Mouse (Mus musculus) activated CD4-positive, CD25-positive, alpha-beta regulatory T cell, adult 9 weeks (primary cell): Measurements from ENCODE around the gene G3bp1. TPM values are rescaled to one million over a fixed set of nuclear protein-coding genes. Genes with fewer than 3 reads are reported as not detected.

Experiments used
- polyA plus RNA-seq: library from polyadenylated mRNA; unstranded; fragments of 100-300 nt; shearing (Covaris generic); gene quantifications from one replicate; pipeline ENCODE4 v1.2.1, GENCODE M21; 2017

Gene G3bp1
- 165 TPM for polyA plus RNA-seq

DNA sequence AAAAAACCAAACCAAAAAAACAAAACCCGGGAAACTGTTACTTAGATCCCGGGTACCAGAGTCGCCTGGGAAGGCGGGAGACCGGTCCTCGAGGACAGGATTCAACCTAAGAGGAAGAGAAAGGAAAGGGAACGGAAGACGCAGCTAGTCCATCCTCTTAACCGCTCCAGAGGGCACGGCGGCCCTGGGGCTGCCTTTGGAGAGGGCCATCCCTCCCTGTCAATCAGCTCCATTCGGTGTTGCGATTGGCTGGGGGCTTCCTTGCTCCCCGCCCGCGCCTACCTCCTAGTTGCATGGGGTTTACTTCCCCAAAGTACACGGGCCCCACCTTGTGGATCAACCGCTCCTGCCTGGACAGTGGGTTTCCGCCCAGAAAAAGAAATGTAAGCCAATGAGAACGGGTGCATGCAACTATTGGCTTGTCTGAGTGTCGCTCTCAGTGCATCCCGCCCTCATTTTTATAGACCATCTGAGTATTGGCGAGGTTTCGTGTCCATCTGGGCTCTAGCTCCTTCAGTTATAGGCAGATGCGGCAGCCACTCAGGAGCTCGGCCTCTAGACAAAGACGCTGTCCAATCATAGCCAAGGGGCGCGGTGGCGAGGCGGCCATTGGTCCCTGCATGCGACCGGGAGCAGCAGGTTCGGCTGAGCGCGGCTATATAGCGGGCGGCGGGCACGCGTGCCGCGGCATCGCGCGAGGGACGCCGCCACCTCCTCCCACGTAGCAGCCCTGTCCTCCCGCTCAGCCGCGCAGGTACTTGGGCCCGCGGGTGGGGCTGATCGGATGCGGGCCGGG, at the start of gene G3bp1:
Gene G3bp1, plus strand, starts transcription at position 638 of the 796 bp plus-strand sequence.

DNA sequence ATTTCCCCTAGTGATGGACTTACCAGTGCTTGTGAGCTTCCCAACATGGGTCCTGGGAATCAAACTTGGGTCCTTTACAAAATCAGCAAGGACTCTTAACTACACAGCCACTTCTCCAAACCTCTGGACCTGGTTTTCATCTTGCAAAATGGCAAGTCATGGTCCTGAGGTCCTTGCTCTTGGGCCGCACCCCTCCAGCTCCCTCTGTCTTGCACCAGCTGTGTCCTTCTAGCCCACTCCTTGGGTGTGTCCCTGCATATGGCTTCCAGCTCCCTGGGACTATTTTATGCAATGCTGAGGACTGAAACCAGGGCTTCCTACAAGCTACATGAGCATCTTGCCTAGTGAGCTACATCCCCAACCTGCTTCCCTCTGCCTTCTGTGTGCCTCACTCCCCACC, 46.5 kb upstream of the G3bp1 start, which contains the start of gene Sparc:
Gene Sparc, minus strand, starts transcription at position 206 of the 400 bp plus-strand sequence.

DNA sequence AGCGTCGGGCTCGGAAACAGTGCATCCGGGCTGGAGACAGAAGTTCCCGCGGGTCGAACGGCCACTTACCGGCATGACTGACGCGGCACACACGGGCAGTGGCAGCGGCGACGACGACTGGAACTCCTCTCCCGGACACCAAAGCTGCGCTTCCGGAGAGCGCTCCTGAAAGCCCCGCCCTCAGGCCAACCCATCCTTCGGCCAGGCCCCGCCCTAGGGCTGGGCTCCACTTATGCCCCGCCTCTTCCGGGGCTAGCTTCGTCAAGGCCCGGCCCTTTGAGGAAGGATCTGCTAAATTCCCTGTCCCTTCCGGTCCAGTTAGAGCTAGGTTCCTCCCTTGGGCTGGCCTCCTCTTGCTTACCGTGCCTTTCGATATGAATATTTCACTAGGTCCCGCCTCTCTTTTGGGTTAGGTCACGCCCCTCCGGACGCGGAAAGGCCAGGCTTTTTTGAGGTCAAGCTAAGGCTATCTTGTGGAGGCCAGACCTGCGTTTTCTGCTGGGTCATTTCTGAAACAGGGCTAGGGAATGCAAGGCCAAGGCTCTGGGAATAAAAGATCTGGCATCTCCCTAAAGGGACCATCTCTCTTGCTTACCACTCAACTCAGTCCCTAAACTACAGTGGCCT, 8.4 kb upstream of the G3bp1 start, which contains the start of gene Atox1:
Gene Atox1, minus strand, starts transcription at position 221 of the 627 bp plus-strand sequence.

Other genes starting within 250 kb of the G3bp1 start
- not detected for gene Fat2, start 133.1 kb upstream of the G3bp1 start, polyA plus RNA-seq
- 0.57 TPM for gene Sparc, start 46.5 kb upstream of the G3bp1 start, polyA plus RNA-seq
- 207 TPM for gene Atox1, start 8.4 kb upstream of the G3bp1 start, polyA plus RNA-seq
- not detected for gene Glra1, start 138.5 kb downstream of the G3bp1 start, polyA plus RNA-seq